Mouse (Mus musculus) heart, embryonic 11.5 days (tissue): ENCODE results near the gene Apoh. TPM values are rescaled to one million over a fixed set of nuclear protein-coding genes. Genes with fewer than 3 reads are reported as not detected.

Experiments
- ATAC-seq: fragments of 200-750 bp; cut with Nextera tagmentation; replicated peaks from 2 replicates; pipeline ENCODE4 v1.8.0; 2017; ENCODE audit warnings: moderate library complexity; ENCODE audit not compliant: insufficient number of reproducible peaks, low FRiP score, low TSS enrichment
- H3K27ac ChIP-seq: fragments of 300-500 bp; sonication (generic); 2 replicates; pipeline ENCODE4 v1.5.1; 2014; ENCODE audit warnings: mild to moderate bottlenecking, low read depth, low read length
- H3K27me3 ChIP-seq: fragments of 300-500 bp; sonication (generic); 2 replicates; pipeline ENCODE4 v1.6.1; 2014; ENCODE audit warnings: mild to moderate bottlenecking, low read length, mixed read lengths; ENCODE audit not compliant: control insufficient read depth, insufficient read depth
- H3K36me3 ChIP-seq: fragments of 300-500 bp; sonication (generic); 2 replicates; pipeline ENCODE4 v1.6.1; 2014; ENCODE audit warnings: mild to moderate bottlenecking, low read length, moderate library complexity, mixed read lengths; ENCODE audit not compliant: control insufficient read depth, insufficient read depth
- H3K4me1 ChIP-seq: fragments of 300-500 bp; sonication (generic); 2 replicates; pipeline ENCODE4 v1.6.1; 2014; ENCODE audit warnings: low read length; ENCODE audit not compliant: control insufficient read depth, insufficient read depth
- H3K4me2 ChIP-seq: fragments of 300-500 bp; sonication (generic); 2 replicates; pipeline ENCODE4 v1.6.1; 2014; ENCODE audit warnings: mild to moderate bottlenecking, moderate library complexity
- H3K4me3 ChIP-seq: fragments of 300-500 bp; sonication (generic); 2 replicates; pipeline ENCODE4 v1.5.1; 2014; ENCODE audit warnings: low read depth, low read length
- H3K9ac ChIP-seq: fragments of 300-500 bp; sonication (generic); 2 replicates; pipeline ENCODE4 v1.6.1; 2014; ENCODE audit warnings: mild to moderate bottlenecking, low read depth, low read length, moderate library complexity
- H3K9me3 ChIP-seq: fragments of 300-500 bp; sonication (generic); replicated peaks from 2 replicates; pipeline ENCODE4 v1.6.1; 2016; ENCODE audit warnings: low read length; ENCODE audit not compliant: control insufficient read depth
- WGBS: fragments of 180-500 bp; shearing (Covaris S2); extraction: QIAGEN DNeasy Blood & Tissue Kit; methylation state at CpG from one replicate; pipeline ENCODE4 v1.1.7; 2014; ENCODE audit not compliant: insufficient replicate concordance; 5-methylcytosine and 5-hydroxymethylcytosine counted together
- polyA plus RNA-seq: library from polyadenylated mRNA; unstranded; fragments of >200 nt; fragmentation: Nextera tagmentation; extraction: Ambion mirVana; gene quantifications from 2 replicates; pipeline ENCODE4 v1.2.1, GENCODE M21; 2014

Gene Apoh
- polyA plus RNA-seq, 1 experiment from 2014 or later: 0.26 TPM

DNA sequence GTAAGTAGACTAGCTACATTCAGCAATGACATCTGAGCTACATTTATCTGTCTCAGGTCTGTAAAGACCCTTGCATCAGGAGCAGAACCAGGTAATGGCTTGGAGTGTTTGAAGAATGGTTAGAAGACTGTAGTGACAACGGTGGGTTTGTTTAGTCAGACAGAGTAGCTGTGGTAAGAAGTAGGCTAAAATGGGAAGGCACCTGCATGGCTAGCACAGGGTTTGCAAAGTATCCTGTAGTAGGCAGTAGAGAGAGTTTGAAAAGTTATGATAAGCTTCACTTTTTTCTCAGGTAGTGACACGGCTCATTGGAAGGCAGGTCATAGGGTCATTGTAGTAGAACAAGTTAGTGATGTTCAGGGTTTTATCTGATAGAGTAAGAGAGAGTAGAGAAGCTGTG is 85.9 kb downstream of the Apoh start:
- WGBS: 65% methylated on average over 2 of the region's 2 CpGs

DNA sequence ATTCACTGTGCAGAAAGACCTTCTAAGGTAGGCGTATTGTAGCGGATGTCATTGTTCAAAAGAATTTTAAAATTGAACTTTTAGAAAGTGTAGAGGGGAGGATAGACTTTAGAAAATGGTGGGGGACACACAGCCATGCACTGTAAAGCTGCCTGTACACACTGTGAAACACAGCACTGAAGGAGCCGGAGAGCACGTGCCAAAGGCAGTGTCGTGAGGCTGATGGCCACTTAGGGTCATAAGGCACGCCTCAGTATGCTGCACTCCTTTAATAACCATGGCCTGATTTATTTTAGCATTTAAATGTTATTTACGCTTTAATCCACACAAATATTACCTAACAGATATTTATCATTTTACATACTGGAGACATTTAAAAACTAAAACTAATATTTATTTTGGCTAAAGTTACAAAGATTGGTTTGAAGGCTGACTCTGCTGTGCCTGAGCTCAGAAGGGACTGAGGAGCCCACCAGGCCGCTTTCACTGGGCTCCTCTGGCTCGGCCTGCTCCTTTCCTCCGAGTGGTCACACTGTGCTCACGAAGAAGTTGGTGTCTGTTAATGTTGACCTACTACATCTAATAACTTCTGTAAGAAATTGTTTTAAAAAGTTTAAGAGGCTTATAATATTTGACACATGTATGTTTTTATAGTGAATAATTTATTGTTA is 100.9 kb downstream of the Apoh start:
- no peak for ATAC-seq
- H3K9me3 ChIP-seq: no peaks in the 10 kb centered on the region
- 84% methylated on average over 11 of the region's 11 CpGs for WGBS
- no peak overlapping the region for H3K27ac ChIP-seq
- no peak overlapping the region for H3K4me2 ChIP-seq
- no peaks in the 10 kb centered on the region for H3K4me1 ChIP-seq
- no peak overlapping the region for H3K9ac ChIP-seq
- H3K4me3 ChIP-seq: no peak overlapping the region
- no peaks in the 10 kb centered on the region for H3K36me3 ChIP-seq
- no peaks in the 10 kb centered on the region for H3K27me3 ChIP-seq

More for the DNA sequence above, 85.9 kb downstream of the Apoh start:
- Histone ChIP-seq H3K9ac (no peak overlapping the region), H3K4me1 (no peaks in the 10 kb centered on the region; the same call in 1 of the 2 replicates), H3K36me3 (no peaks in the 10 kb centered on the region), H3K27ac (no peak overlapping the region), H3K9me3 (no peaks in the 10 kb centered on the region), H3K4me2 (no peak overlapping the region), H3K4me3 (no peak overlapping the region), H3K27me3 (no peaks in the 10 kb centered on the region)
- ATAC-seq: no peak

DNA sequence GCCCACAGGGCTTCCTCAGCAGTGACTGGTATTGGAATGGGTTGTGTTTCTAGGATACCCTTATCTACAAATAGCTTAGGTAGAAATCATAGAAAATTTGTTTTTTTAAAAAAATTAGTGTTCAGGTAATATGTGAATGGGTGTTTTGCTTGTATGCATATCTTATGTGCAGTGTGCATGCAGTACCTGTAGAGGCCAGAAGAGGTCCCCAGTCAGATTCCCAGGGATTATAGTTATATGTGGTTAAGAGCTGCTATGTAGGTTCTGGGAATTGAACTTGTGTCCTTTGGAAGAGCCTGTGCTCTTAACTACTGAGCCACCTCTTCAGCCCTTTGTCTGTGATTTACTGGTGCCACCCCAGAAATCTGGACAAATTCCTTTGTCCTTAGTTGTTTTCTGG is 104.0 kb downstream of the Apoh start:
- no peak overlapping the region for H3K4me3 ChIP-seq
- no peak overlapping the region for H3K9ac ChIP-seq
- no peaks in the 10 kb centered on the region for H3K9me3 ChIP-seq
- no peaks in the 10 kb centered on the region for H3K4me1 ChIP-seq
- no peak for ATAC-seq
- H3K27me3 ChIP-seq: no peaks in the 10 kb centered on the region
- H3K36me3 ChIP-seq: no peaks in the 10 kb centered on the region
- no peak overlapping the region for H3K27ac ChIP-seq
- no peak overlapping the region for H3K4me2 ChIP-seq

DNA sequence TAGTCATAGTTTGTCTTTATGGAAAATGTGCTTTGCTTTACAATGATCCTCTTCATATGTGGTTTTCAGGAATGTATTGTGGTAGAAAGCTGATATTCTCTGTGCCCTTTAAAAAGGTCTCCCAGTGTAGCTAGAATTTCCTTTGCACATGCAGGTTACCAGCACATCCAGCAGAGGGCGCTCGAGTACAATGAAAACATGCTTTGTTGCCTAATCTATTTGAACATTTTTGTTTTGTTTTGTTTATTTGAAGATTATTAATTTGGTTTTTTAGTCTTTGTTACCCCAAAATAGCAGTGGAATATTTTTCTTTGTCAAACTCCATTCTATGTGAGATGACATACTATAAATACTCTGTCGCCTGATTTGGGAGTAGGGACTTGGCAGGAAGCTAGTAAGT is 106.7 kb downstream of the Apoh start:
- H3K4me1 ChIP-seq: no peaks in the 10 kb centered on the region
- no peak for ATAC-seq
- H3K36me3 ChIP-seq: no peaks in the 10 kb centered on the region
- no peak overlapping the region for H3K27ac ChIP-seq
- WGBS: 32% methylated on average over 3 of the region's 3 CpGs
- H3K4me2 ChIP-seq: no peak overlapping the region
- no peaks in the 10 kb centered on the region for H3K9me3 ChIP-seq
- no peak overlapping the region for H3K4me3 ChIP-seq
- no peaks in the 10 kb centered on the region for H3K27me3 ChIP-seq
- H3K9ac ChIP-seq: no peak overlapping the region

DNA sequence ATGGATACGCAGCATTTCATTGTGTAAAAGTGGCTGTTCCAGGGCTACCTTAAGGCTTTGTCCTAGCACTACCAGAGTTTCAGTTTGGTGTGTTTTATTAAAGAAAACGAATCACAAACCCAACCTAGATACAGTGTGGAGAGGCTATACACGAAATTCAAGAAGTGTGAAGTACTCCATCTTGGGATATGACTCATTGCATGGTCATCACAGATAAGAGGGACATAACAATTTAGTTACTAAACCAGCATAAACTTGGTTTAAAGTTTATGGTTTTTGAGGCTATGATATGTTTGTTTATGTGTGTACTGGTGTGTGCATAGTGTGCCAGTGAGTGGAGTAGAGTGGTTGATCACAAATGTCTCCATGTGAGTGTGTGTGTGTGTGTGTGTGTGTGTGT is 116.4 kb downstream of the Apoh start:
- 75% methylated on average over 3 of the region's 3 CpGs for WGBS
- Histone ChIP-seq H3K27ac (no peak overlapping the region), H3K4me2 (no peak overlapping the region), H3K36me3 (no peaks in the 10 kb centered on the region), H3K27me3 (no peaks in the 10 kb centered on the region), H3K9ac (no peak overlapping the region), H3K9me3 (no peaks in the 10 kb centered on the region), H3K4me1 (peaks cover 7% of the 10 kb centered on the region; the same call in 1 of the 2 replicates), H3K4me3 (no peak overlapping the region)
- no peak for ATAC-seq

Other genes starting within 250 kb of the Apoh start
- 15.7 and 16.9 TPM in 2 replicates for gene Prkca, start 574 bp downstream of the Apoh start, polyA plus RNA-seq
- gene Cep112, start 81.8 kb downstream of the Apoh start, polyA plus RNA-seq: 9.8 and 11.8 TPM in 2 replicates